Mouse (Mus musculus): ENCODE measurements around the gene Depdc5.

Depdc5 gene

DNA sequence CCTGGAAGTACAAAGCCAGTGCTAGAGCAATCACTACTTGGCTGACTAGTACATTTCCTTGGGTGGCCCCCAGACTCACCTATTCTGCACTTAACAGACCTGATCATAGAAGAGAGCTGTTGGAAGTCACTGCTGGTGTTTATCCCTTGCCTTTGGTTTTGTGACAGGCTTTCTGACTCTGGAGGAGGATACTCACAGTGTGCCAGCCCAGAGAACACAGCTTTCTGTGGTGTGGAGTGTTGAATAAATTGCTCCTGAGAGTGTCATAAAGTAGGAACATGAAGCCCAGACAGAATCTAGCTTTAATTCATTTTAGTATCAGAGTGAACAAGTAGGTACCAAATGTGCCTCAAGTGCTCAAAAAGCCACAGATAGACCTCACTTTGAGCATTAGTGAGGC lies 113.7 kb downstream of the Depdc5 start:
- no peak for TF ChIP-seq GATA4 (IDR thresholded peaks at IDR 0.05; ENCODE audit: insufficient replicate concordance, low read length)

DNA sequence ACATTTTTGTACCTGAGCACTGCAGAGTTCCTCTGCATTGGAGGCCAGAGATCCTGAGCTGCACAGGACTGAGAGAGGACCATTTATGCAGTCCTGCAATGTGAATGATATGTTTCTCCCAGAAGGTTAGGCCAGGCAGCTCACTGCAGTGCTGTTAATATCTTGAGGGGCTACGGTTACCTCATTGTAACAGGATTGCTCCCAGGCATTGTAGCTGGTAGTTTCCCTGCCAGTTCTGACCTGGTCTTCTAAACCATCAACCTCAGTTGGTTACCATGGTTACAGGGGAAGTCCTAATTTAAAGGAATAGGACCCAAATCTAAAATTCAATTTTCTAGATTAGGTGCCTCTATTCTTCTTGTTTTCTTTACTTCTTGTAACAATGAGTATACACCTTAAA lies 121.9 kb downstream of the Depdc5 start:
- no peak for TF ChIP-seq GATA4 (IDR thresholded peaks at IDR 0.05; ENCODE audit: insufficient replicate concordance, low read length)

GRCm38 (mm10) chr5:32987873-32988272 lies 124.4 kb downstream of the Depdc5 start:
- TF ChIP-seq GATA4 (IDR thresholded peaks at IDR 0.05; ENCODE audit: insufficient replicate concordance, low read length), result no peak

DNA sequence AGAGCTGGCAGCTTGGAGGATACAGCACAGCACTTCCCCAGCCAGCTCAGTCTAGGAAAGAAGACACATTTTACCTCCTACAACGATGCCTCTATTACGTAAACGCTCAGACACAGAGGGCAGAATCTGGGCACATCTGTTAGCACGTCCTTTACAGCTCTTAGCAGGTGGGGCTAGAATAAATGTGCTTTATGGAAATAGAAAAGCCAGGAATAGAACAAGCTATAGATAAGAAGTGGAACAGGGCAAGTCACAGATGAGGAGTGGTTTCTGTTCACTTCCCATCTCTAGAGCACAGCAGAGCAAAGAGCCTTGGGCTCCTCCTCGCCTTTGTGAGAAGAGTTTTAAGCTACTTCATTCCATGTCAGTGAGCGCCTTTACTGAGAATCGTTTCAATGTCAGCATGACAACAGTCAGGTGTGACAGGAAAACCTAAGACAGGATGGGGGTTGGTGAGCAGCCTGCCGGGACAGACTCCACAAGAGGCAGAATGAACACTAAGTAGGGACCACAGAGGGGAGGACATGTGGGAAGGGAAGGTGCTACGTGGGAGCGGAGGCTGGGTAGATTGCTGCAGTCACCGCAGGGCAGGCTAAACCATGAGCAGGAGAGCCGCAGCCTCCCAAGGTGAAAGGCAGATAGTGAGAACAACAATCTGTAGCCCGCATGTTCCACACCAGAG lies 126.6 kb downstream of the Depdc5 start:
- TF ChIP-seq GATA4 (IDR thresholded peaks at IDR 0.05; ENCODE audit: insufficient replicate concordance, low read length), result no peak

- TF ChIP-seq GATA4 (IDR thresholded peaks at IDR 0.05; ENCODE audit: insufficient replicate concordance, low read length), result no peak
Measured at GRCm38 (mm10) chr5:32991152-32991551, 127.7 kb downstream of the Depdc5 start.

DNA sequence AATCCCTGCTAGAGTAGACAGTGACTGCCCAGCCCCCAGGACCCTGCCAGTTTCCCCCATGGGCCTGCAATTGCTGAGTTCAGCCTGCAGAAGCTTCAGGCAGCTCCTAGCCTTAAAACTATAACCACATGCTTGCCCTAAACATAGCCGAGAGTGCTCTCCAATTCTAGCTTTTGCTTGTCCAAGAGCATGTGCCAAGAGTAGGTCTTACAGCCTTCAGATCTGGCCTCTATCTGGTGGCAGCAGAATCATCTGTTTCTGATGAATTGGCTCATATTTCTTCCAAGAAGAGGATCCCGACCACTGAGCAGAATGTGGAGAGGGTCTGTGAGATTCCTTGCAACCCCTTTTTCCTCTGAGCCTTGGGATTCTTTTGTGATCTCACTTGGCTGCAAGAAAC lies 131.0 kb downstream of the Depdc5 start:
- no peak for TF ChIP-seq GATA4 (IDR thresholded peaks at IDR 0.05; ENCODE audit: insufficient replicate concordance, low read length)

- no peak for TF ChIP-seq GATA4 (IDR thresholded peaks at IDR 0.05; ENCODE audit: insufficient replicate concordance, low read length)
Measured at GRCm38 (mm10) chr5:32995756-32996155, 132.3 kb downstream of the Depdc5 start.

- no peak for TF ChIP-seq GATA4 (IDR thresholded peaks at IDR 0.05; ENCODE audit: insufficient replicate concordance, low read length)
Measured at GRCm38 (mm10) chr5:32996560-32996959, 133.1 kb downstream of the Depdc5 start.

DNA sequence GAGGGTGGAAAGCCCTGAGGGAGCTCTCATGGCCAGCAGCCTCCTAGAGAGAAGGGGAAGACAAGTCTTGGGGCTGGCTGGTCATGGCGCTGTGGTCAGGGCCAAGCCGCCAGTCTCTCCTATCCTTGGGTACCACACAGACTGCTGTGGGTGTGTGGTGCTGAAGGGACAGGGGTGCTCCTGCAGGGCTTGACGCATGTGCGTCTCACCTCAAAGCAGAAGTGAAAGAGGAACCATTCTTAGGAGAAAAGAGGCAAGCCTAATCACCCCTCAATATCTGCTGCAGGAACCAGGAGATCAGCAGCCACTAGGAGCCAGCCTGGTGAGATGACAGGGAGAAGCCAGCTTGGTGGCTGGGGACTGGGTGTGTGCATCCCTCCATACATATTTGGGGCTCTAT lies 134.2 kb downstream of the Depdc5 start:
- TF ChIP-seq GATA4 (IDR thresholded peaks at IDR 0.05; ENCODE audit: insufficient replicate concordance, low read length), result no peak

DNA sequence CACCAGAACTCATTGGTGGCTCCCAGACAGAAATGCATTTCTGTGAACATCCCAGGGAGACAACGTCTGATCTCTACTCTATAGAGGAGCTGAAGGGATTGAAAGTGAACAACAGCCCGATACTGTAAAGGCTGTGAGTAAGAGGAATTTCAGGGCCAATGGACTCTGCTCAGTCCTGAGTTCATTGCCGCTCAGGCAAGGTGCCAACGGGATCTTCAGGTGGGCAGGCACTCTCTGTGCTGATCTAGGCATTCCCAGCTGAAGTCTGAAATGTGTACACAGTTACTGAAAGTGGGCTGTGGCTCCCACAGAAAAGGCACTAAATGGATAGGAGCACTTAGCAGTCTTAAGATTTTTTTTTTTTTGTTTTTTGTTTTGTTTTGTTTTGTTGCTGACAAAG lies 135.3 kb downstream of the Depdc5 start:
- TF ChIP-seq GATA4 (IDR thresholded peaks at IDR 0.05; ENCODE audit: insufficient replicate concordance, low read length), result no peak

GRCm38 (mm10) chr5:33001111-33001510 lies 137.6 kb downstream of the Depdc5 start:
- no peak for TF ChIP-seq GATA4 (IDR thresholded peaks at IDR 0.05; ENCODE audit: insufficient replicate concordance, low read length)

DNA sequence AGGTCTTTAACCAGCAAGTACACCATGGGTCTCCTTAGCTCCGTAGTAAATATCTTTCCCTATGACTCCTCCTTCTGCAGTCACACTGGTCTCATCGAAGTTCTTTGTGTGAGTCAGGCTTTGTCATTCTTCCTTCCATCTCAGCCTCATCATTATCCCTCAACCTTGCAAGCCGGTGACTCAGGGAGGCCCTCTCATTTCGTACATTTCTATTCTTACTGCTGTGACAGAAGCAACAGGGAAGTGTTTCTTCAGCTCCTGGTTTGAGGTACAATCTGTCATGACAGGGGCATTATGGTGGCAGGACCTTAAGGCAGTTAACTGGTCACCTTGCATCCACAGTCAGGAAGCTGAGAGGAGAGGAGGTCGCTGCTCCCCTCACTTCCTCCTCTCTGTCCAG lies 139.3 kb downstream of the Depdc5 start:
- no peak for TF ChIP-seq GATA4 (IDR thresholded peaks at IDR 0.05; ENCODE audit: insufficient replicate concordance, low read length)

GRCm38 (mm10) chr5:33003500-33003899 lies 140.0 kb downstream of the Depdc5 start:
- TF ChIP-seq GATA4 (IDR thresholded peaks at IDR 0.05; ENCODE audit: insufficient replicate concordance, low read length), result no peak

DNA sequence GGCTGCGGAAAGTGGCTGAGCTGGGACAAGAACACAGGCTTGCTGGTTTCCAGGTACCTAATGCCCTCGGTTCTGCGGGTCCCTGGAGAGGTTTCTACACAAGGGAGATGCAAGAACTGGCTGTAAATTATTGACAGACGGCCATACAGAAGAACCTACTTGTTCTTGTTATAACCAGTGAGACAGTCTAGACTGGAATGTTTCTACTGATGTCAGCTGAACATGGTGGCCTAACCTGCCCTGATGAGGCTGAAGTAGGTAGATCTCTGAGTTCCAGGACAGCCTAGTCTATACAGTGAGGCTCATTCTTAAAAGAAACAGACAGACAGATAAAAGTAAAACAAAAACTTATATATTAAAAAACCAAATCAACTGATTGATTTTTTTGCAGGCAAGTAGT lies 140.6 kb downstream of the Depdc5 start:
- TF ChIP-seq GATA4 (IDR thresholded peaks at IDR 0.05; ENCODE audit: insufficient replicate concordance, low read length), result no peak

- no peak for TF ChIP-seq GATA4 (IDR thresholded peaks at IDR 0.05; ENCODE audit: insufficient replicate concordance, low read length)
Measured at GRCm38 (mm10) chr5:33005442-33006145, 142.1 kb downstream of the Depdc5 start.

GRCm38 (mm10) chr5:33006670-33007069 lies 143.2 kb downstream of the Depdc5 start:
- TF ChIP-seq GATA4 (IDR thresholded peaks at IDR 0.05; ENCODE audit: insufficient replicate concordance, low read length), result no peak

DNA sequence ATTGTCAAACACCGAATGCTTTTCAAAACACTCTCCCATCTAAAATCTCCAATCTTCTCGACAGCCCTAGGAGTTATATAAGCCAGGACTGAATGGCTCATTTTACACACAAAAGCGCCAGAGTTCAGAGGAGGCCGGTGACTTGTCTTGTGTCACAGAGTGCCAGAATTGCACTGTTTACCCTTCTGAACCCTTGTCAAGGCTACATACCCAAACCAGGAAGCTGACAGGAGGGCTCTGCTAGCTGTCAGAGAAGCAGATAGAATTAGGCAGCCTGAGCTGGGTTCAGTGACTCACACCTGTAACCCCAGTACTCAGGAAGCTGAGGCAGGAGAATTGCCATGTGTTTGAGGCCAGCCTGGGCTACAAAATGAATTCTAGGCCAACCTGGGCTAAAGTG lies 143.9 kb downstream of the Depdc5 start:
- TF ChIP-seq GATA4 (IDR thresholded peaks at IDR 0.05; ENCODE audit: insufficient replicate concordance, low read length), result no peak

Measured in liver, adult (tissue).